Mouse (Mus musculus): Measurements from ENCODE around the gene Depdc1b.
A peak's percentile ranks its signal among the peaks of the same experiment; 100 is the strongest.

The Depdc1b gene

GRCm38 (mm10) chr13:108319028-108319427 is 2.9 kb downstream of the Depdc1b start:
- DNase-seq, result peak in 1 of 2 experiments; percentile 46

GRCm38 (mm10) chr13:108320216-108320615 is 4.1 kb downstream of the Depdc1b start:
- no peak for DNase-seq

- DNase-seq, result no peak
These were observed 6.3 kb downstream of the Depdc1b start for GRCm38 (mm10) chr13:108322466-108322865.

- DNase-seq, result no peak
These were observed 7.2 kb downstream of the Depdc1b start for GRCm38 (mm10) chr13:108323317-108323716.

- peak; percentile 63 to 74 for DNase-seq
These were observed 8.0 kb downstream of the Depdc1b start for GRCm38 (mm10) chr13:108323866-108324829.

GRCm38 (mm10) chr13:108325871-108326270 is 9.7 kb downstream of the Depdc1b start:
- peak; percentile 68 to 73 for DNase-seq

- DNase-seq, result peak; percentile 91 to 92
These were observed 10.2 kb downstream of the Depdc1b start for GRCm38 (mm10) chr13:108326351-108326750.

GRCm38 (mm10) chr13:108327047-108327446 is 10.9 kb downstream of the Depdc1b start:
- DNase-seq, result no peak

GRCm38 (mm10) chr13:108328406-108329180 is 12.5 kb downstream of the Depdc1b start:
- DNase-seq, result no peak

GRCm38 (mm10) chr13:108329693-108330092 is 13.6 kb downstream of the Depdc1b start:
- no peak for DNase-seq

GRCm38 (mm10) chr13:108335257-108336003 is 19.3 kb downstream of the Depdc1b start:
- no peak for DNase-seq

GRCm38 (mm10) chr13:108336192-108336591 is 20.1 kb downstream of the Depdc1b start:
- no peak for DNase-seq

- no peak for DNase-seq
These were observed 21.2 kb downstream of the Depdc1b start for GRCm38 (mm10) chr13:108337340-108337739.

- peak; percentile 76 to 86 for DNase-seq
These were observed 22.1 kb downstream of the Depdc1b start for GRCm38 (mm10) chr13:108338076-108338836.

GRCm38 (mm10) chr13:108339907-108340596 is 23.9 kb downstream of the Depdc1b start:
- DNase-seq, result peak in 1 of 2 experiments; percentile 28

GRCm38 (mm10) chr13:108341585-108341984 is 25.5 kb downstream of the Depdc1b start:
- DNase-seq, result peak in 1 of 2 experiments; percentile 43

- no peak for DNase-seq
These were observed 29.6 kb downstream of the Depdc1b start for GRCm38 (mm10) chr13:108345756-108346155.

GRCm38 (mm10) chr13:108347016-108347415 is 30.9 kb downstream of the Depdc1b start:
- peak; percentile 32 to 56 for DNase-seq

- peak in 1 of 2 experiments; percentile 58 for DNase-seq
These were observed 33.5 kb downstream of the Depdc1b start for GRCm38 (mm10) chr13:108349624-108350023.

GRCm38 (mm10) chr13:108353781-108354180 is 37.6 kb downstream of the Depdc1b start:
- no peak for DNase-seq
